Mouse (Mus musculus): ENCODE data around the gene Gtf3c5.

Gene Gtf3c5

DNA sequence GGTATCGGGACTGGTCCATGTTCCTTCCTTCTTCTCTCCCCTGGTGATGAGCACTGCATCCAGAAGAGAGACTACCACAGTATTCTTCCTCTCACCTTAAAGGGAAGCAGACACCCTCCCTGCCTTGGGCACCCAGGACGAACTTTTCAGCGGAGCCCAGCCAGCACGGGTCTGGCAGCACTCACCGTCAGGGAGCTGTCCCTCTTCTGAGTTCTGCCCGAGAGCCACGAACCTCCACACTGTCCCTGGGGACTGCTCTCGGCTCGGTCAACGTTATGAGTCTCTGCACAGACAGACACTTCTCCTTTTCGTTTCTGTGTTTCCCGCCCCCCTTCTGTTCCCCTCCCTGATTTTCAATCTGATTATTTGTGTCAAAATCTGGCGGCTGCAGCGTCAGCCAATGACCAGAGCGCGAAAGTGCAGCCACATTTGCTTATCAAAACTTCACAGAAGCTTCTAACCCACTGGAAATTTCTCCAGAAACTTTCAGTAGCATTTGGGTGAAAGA lies 38.2 kb upstream of the Gtf3c5 start, which contains the start of gene Gfi1b:
TSS of gene Gfi1b (minus strand) at position 319 of the 508 bp plus-strand sequence.
- peaks cover 59% of the 10 kb centered on the region for H3K27me3 ChIP-seq (ENCODE audit: insufficient read depth, low read length)
- no peaks in the 10 kb centered on the region for H3K9me3 ChIP-seq (ENCODE audit: low read length)
- no peak within 1 kb of the TSS for H3K4me3 ChIP-seq (replicated peaks; ENCODE audit: low read length)
- H3K4me1 ChIP-seq (replicated peaks; ENCODE audit: low read depth, low read length): peaks cover 14% of the 10 kb centered on the region
- no peaks in the 10 kb centered on the region for H3K36me3 ChIP-seq (ENCODE audit: insufficient read depth, low read length)
- TF ChIP-seq CTCF (conservative IDR thresholded peaks at IDR 0.05; ENCODE audit: low read length) (no peak), POU5F1 (IDR thresholded peaks at IDR 0.05; ENCODE audit: borderline replicate concordance, low read length) (no peak), NANOG (IDR thresholded peaks at IDR 0.05; ENCODE audit: borderline replicate concordance, low read length) (no peak)

DNA sequence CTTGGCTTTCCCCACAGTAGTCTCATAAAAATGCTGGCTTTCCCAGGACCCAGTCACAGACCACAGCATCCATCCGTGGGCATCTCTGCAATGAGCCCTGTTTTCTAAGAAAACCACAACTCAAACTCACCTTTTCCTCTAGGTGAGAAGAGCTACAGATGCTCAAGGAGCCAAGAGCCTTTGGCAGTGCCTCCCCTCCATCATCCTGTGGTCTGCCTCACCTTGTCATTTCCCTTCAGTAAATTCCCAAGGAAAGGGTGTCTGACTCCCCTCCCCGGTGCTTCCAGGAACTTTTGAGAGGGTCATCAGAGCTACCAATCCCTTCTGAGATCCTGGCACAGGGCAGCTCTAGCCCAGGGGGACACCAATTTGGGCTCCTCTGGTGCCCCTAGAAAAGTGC lies 37.6 kb upstream of the Gtf3c5 start:
- H3K36me3 ChIP-seq (ENCODE audit: insufficient read depth, low read length): no peaks in the 10 kb centered on the region
- peaks cover 61% of the 10 kb centered on the region for H3K27me3 ChIP-seq (ENCODE audit: insufficient read depth, low read length)
- H3K9me3 ChIP-seq (ENCODE audit: low read length): no peaks in the 10 kb centered on the region
- peaks cover 19% of the 10 kb centered on the region for H3K4me1 ChIP-seq (replicated peaks; ENCODE audit: low read depth, low read length)
- no peak for TF ChIP-seq CTCF (conservative IDR thresholded peaks at IDR 0.05; ENCODE audit: low read length)
- TF ChIP-seq NANOG (IDR thresholded peaks at IDR 0.05; ENCODE audit: borderline replicate concordance, low read length): no peak
- TF ChIP-seq POU5F1 (IDR thresholded peaks at IDR 0.05; ENCODE audit: borderline replicate concordance, low read length): no peak
- H3K4me3 ChIP-seq (replicated peaks; ENCODE audit: low read length): no peak overlapping the region

DNA sequence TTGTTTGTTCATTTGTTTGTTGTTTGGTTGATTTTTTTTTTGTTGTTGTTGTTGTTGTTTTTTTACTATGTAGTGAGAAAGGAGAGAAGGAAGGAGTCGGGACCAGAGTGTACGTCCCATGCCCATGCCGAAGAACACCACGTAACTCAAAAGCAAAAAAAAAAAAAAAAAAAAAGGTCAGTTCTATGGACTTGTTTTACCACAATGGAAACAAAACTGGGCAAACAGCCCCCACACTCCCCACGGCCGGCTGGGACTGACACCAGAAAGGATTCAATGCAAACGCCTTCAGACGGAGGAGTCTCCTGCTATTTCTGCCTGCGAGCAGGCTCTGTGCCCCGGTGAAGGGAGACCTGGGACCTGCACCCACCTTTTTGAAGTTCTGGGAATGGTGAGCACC lies 37.0 kb upstream of the Gtf3c5 start:
- Histone ChIP-seq H3K27me3 (ENCODE audit: insufficient read depth, low read length) (peaks cover 61% of the 10 kb centered on the region), H3K36me3 (ENCODE audit: insufficient read depth, low read length) (no peaks in the 10 kb centered on the region), H3K4me3 (replicated peaks; ENCODE audit: low read length) (no peak overlapping the region), H3K9me3 (ENCODE audit: low read length) (no peaks in the 10 kb centered on the region), H3K4me1 (replicated peaks; ENCODE audit: low read depth, low read length) (peaks cover 16% of the 10 kb centered on the region)
- TF ChIP-seq POU5F1 (IDR thresholded peaks at IDR 0.05; ENCODE audit: borderline replicate concordance, low read length) (no peak), NANOG (IDR thresholded peaks at IDR 0.05; ENCODE audit: borderline replicate concordance, low read length) (no peak), CTCF (conservative IDR thresholded peaks at IDR 0.05; ENCODE audit: low read length) (no peak)

DNA sequence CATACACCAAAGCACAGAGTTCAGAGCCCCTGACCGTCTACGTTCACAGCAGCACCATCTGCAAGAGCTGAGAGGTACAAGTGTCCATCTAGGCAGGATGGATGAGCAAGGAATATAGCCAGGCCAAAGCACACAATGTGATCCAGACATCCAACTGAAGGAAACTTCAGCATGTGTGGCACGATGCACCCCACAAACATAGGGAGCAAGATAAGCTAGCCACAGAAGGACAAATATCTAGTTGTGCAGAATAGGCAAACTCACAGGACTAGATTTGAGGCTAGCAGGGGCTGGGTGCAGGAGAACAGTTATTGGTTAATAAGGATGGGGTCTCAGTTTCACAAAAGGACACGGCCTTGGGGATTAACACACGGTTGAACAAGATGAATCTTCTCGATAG lies 35.8 kb upstream of the Gtf3c5 start:
- Histone ChIP-seq H3K27me3 (ENCODE audit: insufficient read depth, low read length) (peaks cover 71% of the 10 kb centered on the region), H3K4me1 (replicated peaks; ENCODE audit: low read depth, low read length) (peaks cover 16% of the 10 kb centered on the region), H3K9me3 (ENCODE audit: low read length) (no peaks in the 10 kb centered on the region), H3K4me3 (replicated peaks; ENCODE audit: low read length) (no peak overlapping the region), H3K36me3 (ENCODE audit: insufficient read depth, low read length) (no peaks in the 10 kb centered on the region)
- TF ChIP-seq POU5F1 (IDR thresholded peaks at IDR 0.05; ENCODE audit: borderline replicate concordance, low read length) (no peak), CTCF (conservative IDR thresholded peaks at IDR 0.05; ENCODE audit: low read length) (no peak), NANOG (IDR thresholded peaks at IDR 0.05; ENCODE audit: borderline replicate concordance, low read length) (no peak)

DNA sequence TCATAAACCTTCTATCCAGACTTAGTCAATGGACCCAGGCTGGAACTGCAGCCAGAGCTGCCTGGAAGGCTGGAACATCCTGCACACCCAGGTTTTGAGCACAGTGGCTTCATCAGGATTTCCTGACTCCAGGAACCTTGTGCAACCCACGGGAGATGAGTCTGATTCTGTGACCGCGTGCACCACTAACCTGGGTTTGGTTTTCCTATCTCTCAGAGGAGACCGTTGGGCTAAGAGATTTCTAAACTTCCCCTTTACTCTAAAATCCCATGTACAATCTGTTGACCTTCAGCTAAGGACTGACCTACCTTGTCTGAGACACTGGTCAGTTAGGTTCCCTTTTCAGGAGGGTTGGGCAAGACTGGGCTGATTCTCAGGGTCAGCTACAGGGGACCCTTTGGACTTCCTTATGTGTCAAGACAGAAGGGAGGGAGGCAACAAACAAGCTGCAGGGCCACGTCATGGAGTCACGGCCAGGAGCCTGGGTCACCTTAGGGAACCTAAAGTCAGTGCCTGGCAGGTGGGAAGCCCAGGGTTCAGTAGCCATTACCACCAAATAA lies 35.3 kb upstream of the Gtf3c5 start:
- peaks cover 76% of the 10 kb centered on the region for H3K27me3 ChIP-seq (ENCODE audit: insufficient read depth, low read length)
- no peak for TF ChIP-seq NANOG (IDR thresholded peaks at IDR 0.05; ENCODE audit: borderline replicate concordance, low read length)
- no peak for TF ChIP-seq CTCF (conservative IDR thresholded peaks at IDR 0.05; ENCODE audit: low read length)
- no peak for TF ChIP-seq POU5F1 (IDR thresholded peaks at IDR 0.05; ENCODE audit: borderline replicate concordance, low read length)
- H3K4me1 ChIP-seq (replicated peaks; ENCODE audit: low read depth, low read length): peaks cover 16% of the 10 kb centered on the region
- no peaks in the 10 kb centered on the region for H3K36me3 ChIP-seq (ENCODE audit: insufficient read depth, low read length)
- no peaks in the 10 kb centered on the region for H3K9me3 ChIP-seq (ENCODE audit: low read length)
- H3K4me3 ChIP-seq (replicated peaks; ENCODE audit: low read length): no peak overlapping the region

DNA sequence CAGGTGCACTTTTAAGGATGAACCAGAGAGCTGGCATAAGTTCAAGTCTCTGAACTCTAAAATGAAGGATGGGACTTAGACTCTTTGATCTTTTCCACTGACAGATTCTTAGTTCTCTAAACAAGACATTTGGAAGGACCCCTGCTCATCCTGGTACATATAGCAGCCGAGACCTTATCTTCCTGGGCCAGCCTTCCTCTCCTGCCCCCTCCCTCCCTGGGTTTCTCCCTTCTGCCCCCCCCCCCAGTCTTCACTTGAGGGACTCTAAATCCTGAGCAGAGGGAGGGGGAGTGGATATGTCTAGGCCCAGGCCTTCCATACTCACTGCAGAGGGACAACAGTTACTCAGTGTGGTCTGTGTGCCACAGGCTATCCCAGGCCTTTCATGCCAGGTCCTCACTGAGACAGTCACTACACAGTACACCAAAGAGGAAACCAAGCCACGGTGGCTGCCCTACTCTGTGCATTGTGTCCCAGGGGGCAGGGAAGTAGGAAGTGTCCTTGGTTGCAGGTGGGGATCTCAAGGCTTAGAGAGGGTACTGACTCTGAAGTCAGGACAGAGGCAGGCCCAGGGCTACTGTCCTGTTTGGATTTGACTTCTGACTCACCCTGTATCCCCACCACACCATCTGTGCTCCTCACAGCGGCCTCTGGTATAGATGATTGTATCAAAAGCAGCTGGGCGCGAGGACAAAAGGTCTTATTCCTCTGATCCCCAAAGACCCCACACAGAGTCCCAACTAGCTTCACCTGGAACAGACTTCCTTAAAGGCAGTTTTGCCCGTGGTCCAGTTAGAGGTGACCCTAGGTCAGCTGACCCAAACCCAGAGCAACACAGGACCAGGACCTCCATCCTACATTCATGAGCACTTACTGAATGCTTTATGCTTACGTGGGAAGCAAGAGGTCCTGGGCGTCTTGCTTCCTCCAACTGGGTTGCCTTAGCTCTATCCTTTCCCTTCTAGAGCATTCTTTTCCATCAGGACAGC lies 34.2 kb upstream of the Gtf3c5 start:
- H3K4me1 ChIP-seq (replicated peaks; ENCODE audit: low read depth, low read length): peaks cover 19% of the 10 kb centered on the region
- no peaks in the 10 kb centered on the region for H3K36me3 ChIP-seq (ENCODE audit: insufficient read depth, low read length)
- no peak for TF ChIP-seq NANOG (IDR thresholded peaks at IDR 0.05; ENCODE audit: borderline replicate concordance, low read length)
- no peak for TF ChIP-seq POU5F1 (IDR thresholded peaks at IDR 0.05; ENCODE audit: borderline replicate concordance, low read length)
- no peak for TF ChIP-seq CTCF (conservative IDR thresholded peaks at IDR 0.05; ENCODE audit: low read length)
- peaks cover 76% of the 10 kb centered on the region for H3K27me3 ChIP-seq (ENCODE audit: insufficient read depth, low read length)
- no peaks in the 10 kb centered on the region for H3K9me3 ChIP-seq (ENCODE audit: low read length)
- H3K4me3 ChIP-seq (replicated peaks; ENCODE audit: low read length): no peak overlapping the region

DNA sequence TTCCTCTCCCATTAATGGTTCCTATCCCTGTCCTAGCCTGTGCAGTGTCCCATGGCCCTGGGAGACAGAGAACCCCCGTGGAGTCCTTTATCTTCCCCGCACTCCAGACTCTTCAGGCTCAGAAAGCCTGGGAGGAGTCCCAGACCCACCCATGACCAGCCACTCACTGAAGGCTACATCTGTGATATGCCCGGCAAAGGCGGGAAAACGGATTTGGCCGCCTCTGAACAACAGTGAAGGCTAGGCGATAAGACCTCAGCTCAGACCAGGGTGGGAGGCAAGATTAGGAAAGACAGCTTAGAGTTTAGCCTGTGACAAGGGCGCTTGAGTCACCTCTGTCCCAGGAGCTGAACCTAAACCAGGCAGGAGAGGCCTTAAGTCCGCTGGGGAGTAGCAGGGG lies 33.3 kb upstream of the Gtf3c5 start:
- TF ChIP-seq CTCF (conservative IDR thresholded peaks at IDR 0.05; ENCODE audit: low read length) (no peak), NANOG (IDR thresholded peaks at IDR 0.05; ENCODE audit: borderline replicate concordance, low read length) (no peak), POU5F1 (IDR thresholded peaks at IDR 0.05; ENCODE audit: borderline replicate concordance, low read length) (no peak)
- Histone ChIP-seq H3K27me3 (ENCODE audit: insufficient read depth, low read length) (peaks cover 69% of the 10 kb centered on the region), H3K36me3 (ENCODE audit: insufficient read depth, low read length) (no peaks in the 10 kb centered on the region), H3K4me1 (replicated peaks; ENCODE audit: low read depth, low read length) (peaks cover 25% of the 10 kb centered on the region), H3K4me3 (replicated peaks; ENCODE audit: low read length) (no peak overlapping the region), H3K9me3 (ENCODE audit: low read length) (no peaks in the 10 kb centered on the region)

DNA sequence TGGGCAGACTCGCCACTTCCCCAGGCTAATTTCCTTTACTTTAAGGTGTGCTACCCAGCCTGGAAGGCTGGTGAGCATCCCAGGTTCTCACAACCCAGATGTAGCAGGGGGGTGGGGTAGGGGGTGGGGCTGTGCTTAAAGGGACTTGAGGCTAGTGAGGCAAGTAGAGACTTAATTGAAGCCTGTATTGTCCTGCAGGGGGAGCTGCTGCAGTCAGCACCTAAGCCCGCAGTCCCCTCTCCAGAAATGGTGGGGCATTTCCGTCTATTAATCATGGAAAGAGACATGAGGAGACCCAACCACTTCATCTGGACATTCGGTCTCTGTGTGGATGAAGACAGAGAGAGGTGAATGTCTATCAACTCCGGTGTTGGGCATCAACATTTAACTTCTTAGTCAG lies 32.8 kb upstream of the Gtf3c5 start:
- Histone ChIP-seq H3K27me3 (ENCODE audit: insufficient read depth, low read length) (peaks cover 64% of the 10 kb centered on the region), H3K36me3 (ENCODE audit: insufficient read depth, low read length) (no peaks in the 10 kb centered on the region), H3K4me3 (replicated peaks; ENCODE audit: low read length) (no peak overlapping the region), H3K4me1 (replicated peaks; ENCODE audit: low read depth, low read length) (peaks cover 26% of the 10 kb centered on the region), H3K9me3 (ENCODE audit: low read length) (no peaks in the 10 kb centered on the region)
- TF ChIP-seq NANOG (IDR thresholded peaks at IDR 0.05; ENCODE audit: borderline replicate concordance, low read length): no peak
- peak; percentile 39 for TF ChIP-seq CTCF (conservative IDR thresholded peaks at IDR 0.05; ENCODE audit: low read length)
